Mouse (Mus musculus) liver, embryonic 14.5 days (tissue): ENCODE measurements around the gene Inhbb.

Experiments
- CTCF ChIP-seq: IDR thresholded peaks from 2 replicates; pipeline ENCODE4 v1.5.1; 2016; ENCODE audit warnings: antibody characterized with exemption, low read depth, control low read depth
- EP300 ChIP-seq: IDR thresholded peaks from 2 replicates; pipeline ENCODE4 v1.6.1; 2016; ENCODE audit warnings: antibody characterized with exemption, low read depth

- TF ChIP-seq CTCF (no peak), EP300 (no peak)
These were observed 4.1 kb downstream of the Inhbb start for GRCm38 (mm10) chr1:119417991-119418390.
